Mouse (Mus musculus): ENCODE measurements around the gene Olfr1138.

Olfr1138 gene

GRCm38 (mm10) chr2:87739878-87740277 lies at the start of gene Olfr1138:
TSS of gene Olfr1138 (minus strand) at chr2:87739978.
- no peak for DNase-seq (ENCODE audit: low read depth)

GRCm38 (mm10) chr2:87779183-87779582 lies 39.4 kb upstream of the Olfr1138 start, which contains the start of gene Olfr152:
TSS of gene Olfr152 (plus strand) at chr2:87779483.
- no peak for DNase-seq (ENCODE audit: low read depth)

- no peak for DNase-seq (ENCODE audit: low read depth)
Measured at GRCm38 (mm10) chr2:87776143-87776542, 36.4 kb upstream of the Olfr1138 start.

- no peak for DNase-seq (ENCODE audit: low read depth)
Measured at GRCm38 (mm10) chr2:87753891-87754290, 14.1 kb upstream of the Olfr1138 start, which contains the start of gene Olfr1141. TSS of gene Olfr1141 (minus strand) at chr2:87753991.

GRCm38 (mm10) chr2:87743452-87743851 lies 3.7 kb upstream of the Olfr1138 start, which contains the start of gene Olfr1140:
TSS of gene Olfr1140 (plus strand) at chr2:87743752.
- no peak for DNase-seq (ENCODE audit: low read depth)

GRCm38 (mm10) chr2:87713079-87713478 lies 26.7 kb downstream of the Olfr1138 start, which contains the start of gene Olfr1137:
TSS of gene Olfr1137 (minus strand) at chr2:87713179.
- DNase-seq (ENCODE audit: low read depth): no peak

GRCm38 (mm10) chr2:87693847-87694246 lies 45.9 kb downstream of the Olfr1138 start, which contains the start of gene Olfr1136:
TSS of gene Olfr1136 (minus strand) at chr2:87693947.
- DNase-seq (ENCODE audit: low read depth): no peak

Measured in naive thymus-derived CD4-positive, alpha-beta T cell, adult 2 months (primary cell).